Mouse (Mus musculus): ENCODE results near the gene Otud7b.

- TF ChIP-seq CTCF (IDR thresholded peaks at IDR 0.05; ENCODE audit: control insufficient read depth, insufficient read depth, insufficient read length): no peak
- TF ChIP-seq MAX (IDR thresholded peaks at IDR 0.05): no peak
- no peak for TF ChIP-seq MYOG (IDR thresholded peaks at IDR 0.05; ENCODE audit: control insufficient read depth, extremely low read depth, insufficient read length)
- no peak for TF ChIP-seq USF1 (IDR thresholded peaks at IDR 0.05; ENCODE audit: low read depth)
- no peak for TF ChIP-seq FOSL1 (IDR thresholded peaks at IDR 0.05; ENCODE audit: insufficient read depth, low read length, poor library complexity, severe bottlenecking)
These were observed 68.2 kb downstream of the Otud7b start, which contains the start of gene Sf3b4 for GRCm38 (mm10) chr3:96172197-96173178.

All from C2C12 (cell line).